Mouse (Mus musculus): Measurements from ENCODE around the gene Hspb1. TPM values are rescaled to one million over a fixed set of nuclear protein-coding genes. Genes with fewer than 3 reads are reported as not detected.

Gene Hspb1
- polyA plus RNA-seq, 1 experiment from 2014 or later: 9.9 TPM

DNA sequence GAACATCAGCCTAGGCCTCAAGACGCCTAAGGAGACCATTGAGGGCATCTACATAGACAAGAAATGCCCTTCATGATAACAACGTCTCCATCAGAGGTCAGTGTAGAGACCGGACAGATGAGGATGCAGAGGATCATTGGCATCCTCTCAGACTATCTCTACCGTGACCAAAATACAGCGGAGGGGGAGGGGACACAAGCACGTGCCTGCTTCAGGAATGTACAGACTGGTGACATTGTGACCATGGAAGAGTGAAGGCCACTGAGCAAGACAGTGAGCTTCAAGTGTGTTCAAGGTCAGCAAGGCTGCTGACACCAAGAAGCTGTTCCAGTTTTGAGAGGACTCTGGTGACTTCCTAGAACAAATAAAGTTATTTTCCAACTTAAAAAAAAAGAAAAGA is 7.2 kb downstream of the Hspb1 start:
- Histone ChIP-seq H3K4me3 (ENCODE audit: low read depth, low read length) (no peak overlapping the region), H3K36me3 (ENCODE audit: control insufficient read depth, insufficient read depth, low read length) (no peaks in the 10 kb centered on the region), H3K4me1 (ENCODE audit: control insufficient read depth, insufficient read depth, low read length) (no peaks in the 10 kb centered on the region), H3K9me3 (ENCODE audit: control insufficient read depth, low read length) (no peaks in the 10 kb centered on the region), H3K4me2 (no peak overlapping the region), H3K27ac (ENCODE audit: low read depth, low read length) (no peak overlapping the region), H3K9ac (ENCODE audit: low read length) (no peak overlapping the region), H3K27me3 (ENCODE audit: control insufficient read depth, insufficient read depth, low read length) (peaks cover 7% of the 10 kb centered on the region; the same call in 1 of the 2 replicates)
- no peak for ATAC-seq (ENCODE audit: low FRiP score)
- 82% methylated on average over 6 of the region's 6 CpGs for WGBS
- no peak for DNase-seq (ENCODE audit: low spot score, missing footprints)

GRCm38 (mm10) chr5:135898028-135898427 is 10.3 kb downstream of the Hspb1 start:
- H3K9ac ChIP-seq (ENCODE audit: low read length): no peak overlapping the region
- no peaks in the 10 kb centered on the region for H3K36me3 ChIP-seq (ENCODE audit: control insufficient read depth, insufficient read depth, low read length)
- H3K27me3 ChIP-seq (ENCODE audit: control insufficient read depth, insufficient read depth, low read length): no peaks in the 10 kb centered on the region
- no peak overlapping the region for H3K4me3 ChIP-seq (ENCODE audit: low read depth, low read length)
- no peak for ATAC-seq (ENCODE audit: low FRiP score)
- no peak overlapping the region for H3K27ac ChIP-seq (ENCODE audit: low read depth, low read length)
- WGBS: 15% methylated on average over 3 of the region's 3 CpGs
- no peak overlapping the region for H3K4me2 ChIP-seq
- DNase-seq (ENCODE audit: low spot score, missing footprints): peak; percentile 92
- H3K9me3 ChIP-seq (ENCODE audit: control insufficient read depth, low read length): no peaks in the 10 kb centered on the region
- peaks cover 3% of the 10 kb centered on the region for H3K4me1 ChIP-seq (ENCODE audit: control insufficient read depth, insufficient read depth, low read length)

DNA sequence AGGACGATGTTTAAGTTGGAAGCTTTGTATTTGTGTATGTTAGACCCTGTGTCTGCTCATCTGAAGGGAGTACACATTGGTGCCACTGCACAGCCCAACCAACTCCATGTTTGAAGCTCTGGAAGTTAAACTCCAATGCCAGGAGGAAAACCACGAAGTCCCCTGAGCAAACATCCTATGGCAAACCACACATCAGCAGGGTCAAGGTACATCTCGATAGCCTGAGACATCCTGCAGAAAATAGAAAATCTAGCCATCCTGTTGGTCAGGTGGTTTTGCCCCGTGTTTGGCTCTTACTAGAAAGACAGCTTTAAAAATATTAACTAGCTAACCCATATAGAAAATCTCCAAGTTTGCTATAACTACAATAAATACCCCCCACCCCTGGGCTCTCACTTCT is 11.3 kb downstream of the Hspb1 start:
- no peak overlapping the region for H3K27ac ChIP-seq (ENCODE audit: low read depth, low read length)
- no peaks in the 10 kb centered on the region for H3K36me3 ChIP-seq (ENCODE audit: control insufficient read depth, insufficient read depth, low read length)
- ATAC-seq (ENCODE audit: low FRiP score) (no peak), DNase-seq (ENCODE audit: low spot score, missing footprints) (no peak)
- no peaks in the 10 kb centered on the region for H3K27me3 ChIP-seq (ENCODE audit: control insufficient read depth, insufficient read depth, low read length)
- no peak overlapping the region for H3K9ac ChIP-seq (ENCODE audit: low read length)
- WGBS: 89% methylated on average over 4 of the region's 4 CpGs
- H3K4me3 ChIP-seq (ENCODE audit: low read depth, low read length): no peak overlapping the region
- peaks cover 10% of the 10 kb centered on the region for H3K4me1 ChIP-seq (ENCODE audit: control insufficient read depth, insufficient read depth, low read length)
- no peak overlapping the region for H3K4me2 ChIP-seq
- no peaks in the 10 kb centered on the region for H3K9me3 ChIP-seq (ENCODE audit: control insufficient read depth, low read length)

- Histone ChIP-seq H3K27ac (ENCODE audit: low read depth, low read length) (no peak overlapping the region), H3K4me3 (ENCODE audit: low read depth, low read length) (no peak overlapping the region), H3K27me3 (ENCODE audit: control insufficient read depth, insufficient read depth, low read length) (no peaks in the 10 kb centered on the region), H3K9me3 (ENCODE audit: control insufficient read depth, low read length) (no peaks in the 10 kb centered on the region), H3K36me3 (ENCODE audit: control insufficient read depth, insufficient read depth, low read length) (peaks cover 2% of the 10 kb centered on the region; the same call in 1 of the 2 replicates), H3K4me2 (no peak overlapping the region), H3K4me1 (ENCODE audit: control insufficient read depth, insufficient read depth, low read length) (peaks cover 14% of the 10 kb centered on the region), H3K9ac (ENCODE audit: low read length) (no peak overlapping the region)
- no peak for ATAC-seq (ENCODE audit: low FRiP score)
- WGBS: 63% methylated on average over 4 of the region's 4 CpGs
- DNase-seq (ENCODE audit: low spot score, missing footprints): no peak
These were observed 12.1 kb downstream of the Hspb1 start for GRCm38 (mm10) chr5:135899833-135900232.

DNA sequence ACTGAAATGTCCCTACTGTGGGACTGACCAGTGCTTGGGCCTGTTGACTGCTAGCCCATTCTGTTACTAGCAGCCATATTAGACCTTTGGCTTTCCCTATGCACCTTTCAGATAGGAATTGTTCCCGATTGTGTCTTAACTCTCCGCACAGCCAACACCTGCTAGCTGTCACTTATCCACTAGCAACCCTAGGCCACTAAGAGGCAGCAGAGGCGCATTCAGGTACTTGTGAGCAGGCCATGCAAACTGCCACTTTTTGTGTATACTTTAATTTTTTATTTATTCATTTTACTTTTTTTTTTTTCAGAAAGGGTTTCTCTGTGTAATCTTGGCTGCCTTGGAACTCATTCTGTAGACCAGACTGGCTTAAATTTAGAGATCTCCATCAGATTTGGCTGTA is 13.0 kb downstream of the Hspb1 start:
- no peak overlapping the region for H3K27ac ChIP-seq (ENCODE audit: low read depth, low read length)
- no peak for DNase-seq (ENCODE audit: low spot score, missing footprints)
- no peak for ATAC-seq (ENCODE audit: low FRiP score)
- H3K4me1 ChIP-seq (ENCODE audit: control insufficient read depth, insufficient read depth, low read length): peaks cover 14% of the 10 kb centered on the region
- WGBS: 83% methylated on average over 3 of the region's 3 CpGs
- peaks cover 2% of the 10 kb centered on the region; the same call in 1 of the 2 replicates for H3K36me3 ChIP-seq (ENCODE audit: control insufficient read depth, insufficient read depth, low read length)
- H3K9ac ChIP-seq (ENCODE audit: low read length): no peak overlapping the region
- H3K4me2 ChIP-seq: no peak overlapping the region
- no peaks in the 10 kb centered on the region for H3K27me3 ChIP-seq (ENCODE audit: control insufficient read depth, insufficient read depth, low read length)
- H3K4me3 ChIP-seq (ENCODE audit: low read depth, low read length): no peak overlapping the region
- H3K9me3 ChIP-seq (ENCODE audit: control insufficient read depth, low read length): no peaks in the 10 kb centered on the region

DNA sequence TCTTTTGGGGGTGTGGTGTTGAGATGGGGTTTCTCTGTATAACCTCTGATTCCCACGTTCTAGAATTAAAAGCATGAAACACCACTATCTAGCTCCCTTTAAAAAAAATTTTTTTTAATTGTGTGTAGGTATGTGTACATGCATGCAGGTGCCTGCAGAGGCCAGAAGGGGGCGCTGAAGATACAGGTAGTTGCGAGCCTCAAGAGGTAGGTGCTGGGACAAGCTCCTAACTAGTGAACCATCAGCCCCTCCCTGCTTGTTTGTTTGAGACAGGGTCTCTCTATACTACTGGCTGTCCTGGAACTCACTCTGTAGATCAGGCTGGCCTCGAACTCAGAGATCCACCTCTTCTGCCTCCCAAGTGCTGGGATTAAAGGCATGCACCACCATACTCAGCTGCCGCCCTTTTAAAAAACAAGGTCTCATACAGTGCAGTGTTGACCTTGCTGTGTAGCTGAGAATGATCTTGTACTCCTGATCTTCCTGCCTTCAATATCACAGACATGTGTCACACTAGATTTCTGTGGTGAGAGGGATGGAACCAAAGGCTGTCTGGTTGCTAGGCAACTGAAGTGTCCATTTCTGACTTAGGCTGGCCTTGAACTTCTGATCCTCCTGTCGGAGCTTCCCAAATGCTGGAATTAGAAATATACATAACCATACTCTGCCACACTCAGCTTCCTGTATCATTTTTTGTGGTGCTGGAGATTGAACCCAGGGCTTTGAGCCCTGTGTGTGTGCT is 13.8 kb downstream of the Hspb1 start:
- H3K36me3 ChIP-seq (ENCODE audit: control insufficient read depth, insufficient read depth, low read length): peaks cover 2% of the 10 kb centered on the region; the same call in 1 of the 2 replicates
- no peaks in the 10 kb centered on the region for H3K27me3 ChIP-seq (ENCODE audit: control insufficient read depth, insufficient read depth, low read length)
- no peak overlapping the region for H3K27ac ChIP-seq (ENCODE audit: low read depth, low read length)
- H3K4me1 ChIP-seq (ENCODE audit: control insufficient read depth, insufficient read depth, low read length): peaks cover 14% of the 10 kb centered on the region
- 60% methylated on average over 6 of the region's 6 CpGs for WGBS
- no peak overlapping the region for H3K4me2 ChIP-seq
- no peaks in the 10 kb centered on the region for H3K9me3 ChIP-seq (ENCODE audit: control insufficient read depth, low read length)
- no peak for ATAC-seq (ENCODE audit: low FRiP score)
- DNase-seq (ENCODE audit: low spot score, missing footprints): no peak
- no peak overlapping the region for H3K4me3 ChIP-seq (ENCODE audit: low read depth, low read length)
- no peak overlapping the region for H3K9ac ChIP-seq (ENCODE audit: low read length)

- Histone ChIP-seq H3K9ac (ENCODE audit: low read length) (peak overlapping the region; percentile 59), H3K27ac (ENCODE audit: low read depth, low read length) (peak overlapping the region; percentile 70), H3K36me3 (ENCODE audit: control insufficient read depth, insufficient read depth, low read length) (peaks cover 2% of the 10 kb centered on the region; the same call in 1 of the 2 replicates), H3K27me3 (ENCODE audit: control insufficient read depth, insufficient read depth, low read length) (no peaks in the 10 kb centered on the region), H3K4me3 (ENCODE audit: low read depth, low read length) (peak overlapping the region; percentile 31), H3K9me3 (ENCODE audit: control insufficient read depth, low read length) (no peaks in the 10 kb centered on the region), H3K4me2 (peak overlapping the region; percentile 64), H3K4me1 (ENCODE audit: control insufficient read depth, insufficient read depth, low read length) (peaks cover 14% of the 10 kb centered on the region)
- ATAC-seq (ENCODE audit: low FRiP score) (no peak; the same call in none of the 2 replicates), DNase-seq (ENCODE audit: low spot score, missing footprints) (peak; percentile 90)
- WGBS: 20% methylated on average over 7 of the region's 7 CpGs
These were observed 15.3 kb downstream of the Hspb1 start for GRCm38 (mm10) chr5:135903058-135903457.

DNA sequence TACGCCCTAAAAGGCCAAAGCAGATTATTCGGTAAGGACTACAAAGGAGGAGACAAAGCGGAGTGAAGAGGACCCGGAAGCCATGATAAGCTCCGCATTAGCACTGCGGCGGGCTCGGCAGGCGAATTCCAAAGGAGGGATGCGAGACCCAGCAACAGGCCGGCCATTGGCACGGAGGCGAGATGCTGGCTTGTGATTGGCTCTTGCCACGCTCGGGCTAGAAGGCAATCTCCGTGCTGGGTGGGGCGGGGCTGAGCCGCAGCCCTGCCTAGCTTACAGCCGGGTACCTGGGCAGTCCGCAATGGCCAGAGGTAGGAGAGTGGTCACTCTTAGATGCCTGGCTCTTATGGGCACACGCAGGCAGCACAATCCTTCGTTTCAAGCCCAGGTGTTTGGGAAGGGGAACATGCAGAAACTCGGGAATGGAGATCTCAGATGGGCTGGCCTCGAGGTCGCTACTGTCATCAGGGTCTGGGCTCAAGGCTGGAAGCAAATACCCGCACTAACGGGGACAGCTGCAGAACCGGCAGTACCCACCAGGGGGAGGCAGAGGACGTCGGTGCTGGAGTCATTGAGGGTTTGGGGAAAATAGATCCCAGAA is 15.9 kb downstream of the Hspb1 start:
- Histone ChIP-seq H3K27me3 (ENCODE audit: control insufficient read depth, insufficient read depth, low read length) (no peaks in the 10 kb centered on the region), H3K9me3 (ENCODE audit: control insufficient read depth, low read length) (no peaks in the 10 kb centered on the region), H3K27ac (ENCODE audit: low read depth, low read length) (peak overlapping the region; percentile 70), H3K4me3 (ENCODE audit: low read depth, low read length) (peak overlapping the region; percentile 31), H3K4me1 (ENCODE audit: control insufficient read depth, insufficient read depth, low read length) (peaks cover 14% of the 10 kb centered on the region), H3K9ac (ENCODE audit: low read length) (peak overlapping the region; percentile 59), H3K4me2 (peak overlapping the region; percentile 64), H3K36me3 (ENCODE audit: control insufficient read depth, insufficient read depth, low read length) (peaks cover 2% of the 10 kb centered on the region)
- WGBS: under 1% methylated on average over 30 of the region's 30 CpGs
- ATAC-seq (ENCODE audit: low FRiP score) (peak; percentile 98), DNase-seq (ENCODE audit: low spot score, missing footprints) (peak; percentile 100)

DNA sequence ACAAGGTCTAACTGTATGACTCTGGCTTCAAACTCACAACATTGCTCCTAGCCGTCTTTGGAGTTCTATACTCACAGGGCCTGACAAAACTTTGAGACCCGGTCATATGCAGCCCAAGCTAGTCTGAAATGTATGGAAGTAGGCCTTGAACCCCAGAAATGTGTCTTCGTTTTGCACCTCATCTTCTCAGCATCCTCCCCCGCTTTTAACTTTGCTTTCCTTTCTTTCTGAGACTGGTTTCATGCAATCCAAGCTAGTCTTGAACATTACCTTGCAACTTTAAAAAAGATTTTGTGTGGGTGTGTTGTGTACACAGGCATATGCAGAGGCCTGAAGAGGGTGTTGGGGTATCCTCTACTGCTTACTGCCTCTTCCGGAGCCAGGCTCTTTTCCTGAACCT is 16.5 kb downstream of the Hspb1 start:
- H3K4me3 ChIP-seq (ENCODE audit: low read depth, low read length): no peak overlapping the region
- no peak for DNase-seq (ENCODE audit: low spot score, missing footprints)
- H3K27ac ChIP-seq (ENCODE audit: low read depth, low read length): no peak overlapping the region
- no peak for ATAC-seq (ENCODE audit: low FRiP score)
- H3K4me1 ChIP-seq (ENCODE audit: control insufficient read depth, insufficient read depth, low read length): peaks cover 14% of the 10 kb centered on the region
- H3K27me3 ChIP-seq (ENCODE audit: control insufficient read depth, insufficient read depth, low read length): no peaks in the 10 kb centered on the region
- peak overlapping the region; percentile 64; the same call in 1 of the 2 replicates for H3K4me2 ChIP-seq
- H3K36me3 ChIP-seq (ENCODE audit: control insufficient read depth, insufficient read depth, low read length): peaks cover 8% of the 10 kb centered on the region
- no peaks in the 10 kb centered on the region for H3K9me3 ChIP-seq (ENCODE audit: control insufficient read depth, low read length)
- WGBS: 54% methylated on average over 5 of the region's 5 CpGs
- H3K9ac ChIP-seq (ENCODE audit: low read length): 0 out of 2 replicates have a peak overlapping the region, but pooled peaks have one; percentile 12

All from midbrain, embryonic 11.5 days (tissue).